Mouse (Mus musculus) mesoderm, embryonic 11.5 days (tissue): ENCODE results near the gene Sdhb.
A peak's percentile ranks its signal among the peaks of the same experiment; 100 is the strongest.

Source experiments
- DNase-seq: peaks from one replicate; pipeline ENCODE4 v3.0.0-alpha.2; 2012; ENCODE audit warnings: low read depth, low spot score

The Sdhb gene

DNA sequence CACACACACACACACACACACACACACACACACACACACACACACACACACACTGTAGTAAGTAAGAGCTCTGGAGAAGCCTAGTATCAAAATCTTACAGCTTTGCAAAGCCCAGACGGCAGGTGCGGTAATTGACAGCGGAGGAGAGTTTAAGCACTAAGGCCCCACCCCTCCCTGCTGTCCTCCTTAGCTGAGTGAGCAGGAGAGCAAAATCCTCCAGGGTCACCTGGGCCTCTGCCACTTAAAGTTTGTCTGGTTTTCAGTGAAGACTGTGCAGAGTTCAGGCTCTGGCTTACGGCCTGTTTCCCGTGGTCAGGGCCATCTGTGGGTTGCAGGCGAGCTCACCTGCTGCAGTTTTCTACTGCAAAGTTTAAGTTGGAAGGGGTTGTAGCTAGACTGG is 12.5 kb upstream of the Sdhb start:
- no peak for DNase-seq

GRCm38 (mm10) chr4:140949052-140949451 is 12.0 kb upstream of the Sdhb start:
- no peak for DNase-seq

DNA sequence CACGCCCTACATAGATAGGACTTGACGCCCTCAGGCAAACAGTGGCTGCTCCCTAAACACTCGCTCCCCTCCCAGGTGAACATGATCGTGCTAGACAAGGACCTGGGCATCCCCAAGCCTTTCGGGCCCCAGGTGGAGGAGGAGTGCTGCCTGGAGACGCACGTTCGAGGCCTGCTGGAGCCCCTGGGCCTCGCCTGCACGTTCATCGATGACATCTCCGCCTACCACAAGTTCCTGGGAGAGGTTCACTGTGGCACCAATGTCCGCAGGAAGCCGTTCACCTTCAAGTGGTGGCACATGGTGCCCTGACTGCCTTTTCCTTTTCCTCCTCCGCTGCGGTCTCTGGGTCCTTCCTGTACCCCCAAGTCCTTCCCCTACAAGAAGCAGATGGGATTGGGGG is 11.4 kb upstream of the Sdhb start:
- no peak for DNase-seq

GRCm38 (mm10) chr4:140950574-140950973 is 10.4 kb upstream of the Sdhb start:
- no peak for DNase-seq

- DNase-seq, result no peak
These were observed 9.0 kb upstream of the Sdhb start for GRCm38 (mm10) chr4:140951861-140952641.

- no peak for DNase-seq
These were observed 3.8 kb upstream of the Sdhb start for GRCm38 (mm10) chr4:140957131-140957702.

- DNase-seq, result peak; percentile 82
These were observed 3.3 kb upstream of the Sdhb start for GRCm38 (mm10) chr4:140957725-140958124.

- no peak for DNase-seq
These were observed 2.7 kb upstream of the Sdhb start for GRCm38 (mm10) chr4:140958319-140958718.

- no peak for DNase-seq
These were observed 1.8 kb upstream of the Sdhb start for GRCm38 (mm10) chr4:140959128-140959679.

DNA sequence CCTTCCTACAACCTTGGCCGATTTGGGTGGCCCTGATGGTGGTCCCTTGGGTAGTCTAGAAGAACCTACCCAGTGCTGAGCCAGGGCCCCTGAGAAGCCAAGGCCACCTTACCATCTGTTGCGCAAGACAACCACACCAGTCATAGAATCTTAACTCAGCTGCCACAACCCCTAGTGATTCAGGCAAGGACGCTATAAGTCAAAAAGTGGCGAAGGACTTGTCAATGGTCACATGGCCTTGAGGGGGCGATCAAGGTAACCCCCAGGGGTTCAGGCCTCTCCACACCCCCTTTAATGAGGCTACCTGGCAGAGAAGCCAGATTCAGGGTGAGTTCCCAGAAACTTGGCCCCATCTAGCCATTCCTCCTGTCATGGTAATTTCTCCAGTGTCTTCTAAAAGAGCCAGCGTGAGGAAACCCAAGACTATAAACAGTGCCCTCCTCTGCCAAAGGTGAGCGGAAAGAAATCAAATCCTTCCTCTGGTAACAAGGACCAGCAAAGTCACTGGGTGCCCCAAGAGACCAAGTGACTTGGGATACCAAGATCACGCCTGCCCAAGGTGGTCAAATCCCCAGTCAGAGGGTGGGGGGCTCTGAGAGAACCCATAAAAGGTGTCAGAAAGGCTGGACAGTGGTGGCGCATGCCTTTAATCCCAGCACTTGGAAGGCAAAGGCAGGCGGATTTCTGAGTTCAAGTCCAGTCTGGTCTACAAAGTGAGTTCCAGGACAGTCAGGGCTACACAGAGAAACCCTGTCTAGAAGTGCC is 1.1 kb upstream of the Sdhb start:
- DNase-seq, result no peak

GRCm38 (mm10) chr4:140961467-140962206 is 634 bp downstream of the Sdhb start:
- DNase-seq, result no peak

DNA sequence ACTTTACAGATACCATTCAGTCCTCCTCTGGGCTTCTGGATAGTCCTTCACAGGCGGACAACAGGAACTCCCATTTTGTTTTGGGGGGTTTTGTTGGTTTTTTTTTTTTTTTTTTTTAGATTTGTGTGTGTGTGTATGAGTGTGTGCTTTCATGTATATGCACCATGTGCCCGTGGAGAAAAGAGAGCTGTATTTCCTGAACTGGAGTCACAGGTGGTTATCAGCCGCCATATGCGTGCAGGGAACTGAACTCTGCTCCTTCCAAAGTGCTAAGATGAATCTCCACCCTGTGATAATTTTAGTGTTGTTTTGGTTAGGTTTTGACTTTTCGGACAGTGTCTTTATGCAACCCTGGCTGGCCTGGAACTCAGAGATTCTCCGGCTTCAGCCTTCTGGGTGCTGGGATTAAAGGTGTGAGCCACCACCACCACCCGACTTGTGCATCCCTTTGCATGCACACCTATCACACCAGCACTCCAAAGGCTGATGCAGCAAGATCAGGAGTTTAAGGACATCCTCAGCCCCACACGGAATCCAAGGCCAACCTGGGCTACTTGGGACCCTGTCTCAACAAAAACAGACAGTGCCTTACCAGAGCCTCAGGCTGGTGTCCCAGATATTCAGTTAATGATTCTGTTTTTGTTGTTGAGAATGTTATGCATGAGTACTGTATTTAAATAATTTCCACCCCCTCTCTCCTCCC is 1.4 kb downstream of the Sdhb start:
- no peak for DNase-seq

DNA sequence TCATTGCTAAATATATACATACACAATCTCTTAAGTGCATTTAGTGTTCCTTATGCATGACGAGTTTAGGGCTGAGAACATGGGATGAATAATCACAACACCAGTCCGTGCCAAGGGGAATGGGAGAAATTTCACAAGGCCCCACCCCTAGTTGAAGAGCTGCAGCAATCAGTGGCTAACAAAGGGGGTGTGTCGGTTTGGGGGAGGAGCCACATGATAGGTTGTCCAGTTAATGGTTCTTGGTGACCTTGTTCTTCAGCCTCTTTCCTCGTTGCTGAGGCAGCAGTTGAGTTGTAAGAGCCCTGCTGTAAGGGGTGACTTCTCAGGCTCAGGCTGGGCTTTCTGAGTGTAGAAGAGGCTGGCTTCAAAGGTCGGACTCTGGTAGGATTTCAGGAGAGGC is 1.9 kb downstream of the Sdhb start:
- DNase-seq, result no peak

DNA sequence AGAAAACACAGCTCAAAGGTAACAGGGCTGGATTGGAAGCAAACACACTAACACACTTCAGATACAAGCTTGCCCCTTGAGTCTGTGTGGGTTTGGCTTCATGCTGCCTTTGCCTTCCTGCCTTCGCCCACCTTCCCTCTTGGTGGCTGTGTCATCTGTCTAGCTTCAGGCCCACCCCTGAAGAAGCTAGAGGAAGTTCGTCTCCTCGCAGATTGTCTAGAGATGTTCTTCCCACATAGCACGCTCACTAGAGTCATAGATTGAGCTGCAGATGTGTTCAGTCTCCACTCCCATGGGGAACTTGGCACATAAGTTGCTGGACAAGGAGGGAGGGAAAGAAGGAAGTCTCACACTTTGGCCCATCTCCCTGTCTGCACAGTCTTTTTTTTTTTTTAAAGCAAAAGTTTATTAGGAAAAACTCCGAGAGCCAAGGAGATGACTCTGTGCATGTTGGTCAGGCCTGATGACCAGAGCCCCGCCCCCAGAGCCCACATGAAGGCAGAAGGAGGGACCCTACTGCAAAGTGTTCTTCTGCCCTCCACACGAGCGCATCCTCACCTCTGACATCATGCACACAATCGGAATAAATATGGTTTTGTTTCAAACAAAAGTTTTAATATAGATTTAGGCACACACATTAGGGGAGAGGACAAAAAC is 3.1 kb downstream of the Sdhb start:
- DNase-seq, result no peak

- peak; percentile 85 for DNase-seq
These were observed 3.6 kb downstream of the Sdhb start for GRCm38 (mm10) chr4:140964620-140965019.

DNA sequence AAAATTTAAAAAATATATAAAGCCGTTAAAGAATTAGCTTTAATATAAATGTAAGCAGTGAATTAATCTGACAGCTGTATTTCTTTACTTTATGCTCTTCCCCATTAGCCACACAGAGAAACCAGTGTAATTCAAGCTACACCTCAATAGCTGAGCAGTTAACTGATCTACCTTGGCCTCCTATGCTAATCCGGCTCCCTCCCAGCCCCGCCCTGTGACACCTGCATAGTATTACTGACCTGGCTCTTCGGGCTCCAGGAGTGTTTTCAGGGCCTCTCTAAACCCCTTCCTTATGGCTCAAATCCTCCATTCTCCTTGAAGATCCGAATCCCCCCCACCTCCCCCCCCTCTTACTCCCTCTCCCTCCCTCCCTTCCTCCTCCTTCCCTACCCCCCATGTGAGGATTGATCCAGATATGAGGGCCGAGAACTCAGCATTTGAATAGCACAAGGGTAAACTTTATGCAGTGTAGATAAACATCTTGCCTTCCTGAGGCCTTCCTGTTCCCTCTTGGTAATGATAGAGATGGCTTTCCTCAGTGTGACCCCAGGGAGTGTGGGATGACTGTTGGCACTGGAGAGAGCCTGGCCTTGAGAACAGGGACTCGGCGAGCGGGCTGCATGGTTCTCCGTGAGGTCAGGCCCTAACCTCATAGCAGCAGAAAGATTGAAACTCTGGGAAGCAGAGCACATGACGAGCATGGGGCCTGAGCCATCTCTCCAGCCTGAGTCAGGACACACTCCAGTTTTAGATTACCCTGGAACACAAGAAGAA is 6.6 kb downstream of the Sdhb start:
- DNase-seq, result no peak

GRCm38 (mm10) chr4:140971691-140972090 is 10.7 kb downstream of the Sdhb start:
- no peak for DNase-seq

GRCm38 (mm10) chr4:140974408-140974807 is 13.4 kb downstream of the Sdhb start:
- DNase-seq, result no peak

- no peak for DNase-seq
These were observed 14.4 kb downstream of the Sdhb start for GRCm38 (mm10) chr4:140975356-140975755.

DNA sequence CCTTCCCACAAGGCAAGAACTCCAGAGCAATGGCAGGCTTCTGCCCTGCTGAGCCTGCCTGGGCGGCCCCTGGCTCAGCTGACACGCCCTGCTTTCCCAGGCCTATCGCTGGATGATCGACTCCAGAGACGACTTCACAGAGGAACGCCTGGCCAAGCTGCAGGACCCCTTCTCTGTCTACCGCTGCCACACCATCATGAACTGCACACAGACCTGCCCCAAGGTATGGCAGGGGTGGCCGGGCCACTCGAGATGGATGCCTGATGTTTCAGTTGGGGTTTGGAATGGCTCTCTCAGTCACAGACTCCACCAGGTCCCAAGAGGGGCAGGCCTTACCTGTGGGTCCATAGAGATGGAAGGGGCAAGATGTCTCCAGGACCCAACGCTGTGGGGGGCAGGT is 16.3 kb downstream of the Sdhb start:
- no peak for DNase-seq
